Mouse (Mus musculus) cerebellum, adult 2 months (tissue): ENCODE data around the gene Asic1. TPM values are rescaled to one million over a fixed set of nuclear protein-coding genes. Genes with fewer than 3 reads are reported as not detected.

ENCODE experiments used
- DNase-seq, 2 experiments: peaks; one replicate each; pipeline ENCODE4 v3.0.0; 2021
- H3K27ac ChIP-seq: fragments of 200-500 bp; 2 replicates; pipeline ENCODE4 v1.5.1; 2012; ENCODE audit warnings: low read length, control low read depth, inconsistent platforms; ENCODE audit not compliant: insufficient read depth
- H3K27me3 ChIP-seq: fragments of 200-500 bp; 2 replicates; pipeline ENCODE4 v1.6.1; 2012; ENCODE audit warnings: inconsistent platforms, mild to moderate bottlenecking, low read length, moderate library complexity; ENCODE audit not compliant: control insufficient read depth, insufficient read depth
- H3K4me1 ChIP-seq: fragments of 200-500 bp; 2 replicates; pipeline ENCODE4 v1.6.1; 2011; ENCODE audit warnings: low read length; ENCODE audit not compliant: control insufficient read depth, insufficient read depth
- H3K4me3 ChIP-seq: fragments of 200-500 bp; replicated peaks from 2 replicates; pipeline ENCODE3; 2011; ENCODE audit warnings: mild to moderate bottlenecking, low read depth, low read length, control low read depth; ENCODE audit not compliant: insufficient read depth
- CTCF ChIP-seq: fragments of 200-500 bp; IDR thresholded peaks from 2 replicates; pipeline ENCODE4 v1.5.1; 2011; ENCODE audit warnings: low read depth, mild to moderate bottlenecking, control low read depth, low read length, moderate library complexity, borderline replicate concordance; ENCODE audit not compliant: insufficient read depth
- POLR2A ChIP-seq: fragments of 200-500 bp; IDR thresholded peaks from 2 replicates; pipeline ENCODE4 v1.6.1; 2011; ENCODE audit warnings: low read length, control low read depth, borderline replicate concordance; ENCODE audit not compliant: insufficient read depth
- WGBS: fragments of 180-500 bp; shearing (Covaris S2); methylation state at CpG from one replicate; pipeline ENCODE4 v1.1.7; 2018; 5-methylcytosine and 5-hydroxymethylcytosine counted together
- polyA plus RNA-seq: library from polyadenylated mRNA; depleted of rRNA; stranded (reverse); fragments of >200 nt; gene quantifications from 2 replicates; pipeline ENCODE4 v1.2.3, GENCODE M21; 2012

The Asic1 gene
- polyA plus RNA-seq, 1 experiment: 102 TPM

DNA sequence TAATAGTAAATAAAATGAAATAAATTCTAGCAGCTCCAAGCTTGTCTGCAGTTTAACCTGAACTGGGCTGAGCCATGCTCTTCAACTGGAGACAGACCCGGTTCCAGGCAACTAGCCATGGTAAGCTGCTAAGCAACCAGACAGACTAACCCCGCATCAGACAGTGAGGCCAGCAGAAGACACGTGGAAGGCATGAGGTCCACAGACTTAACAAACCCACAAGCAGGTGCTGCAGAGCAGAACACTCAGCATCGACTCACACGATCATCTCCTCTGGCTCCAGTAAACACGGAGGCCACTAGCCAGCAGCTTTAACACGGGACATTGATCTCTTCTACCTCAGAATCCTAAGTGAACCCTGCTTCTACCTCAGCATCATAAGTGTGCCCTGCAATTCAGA lies 25.4 kb upstream of the Asic1 start:
- H3K4me3 ChIP-seq: no peak overlapping the region
- WGBS: 15% methylated on average over 7 of the region's 7 CpGs
- TF ChIP-seq POLR2A (no peak), CTCF (no peak)
- DNase-seq: peak; percentile 44 to 52
- H3K4me1 ChIP-seq: peaks cover 4% of the 10 kb centered on the region
- no peak overlapping the region for H3K27ac ChIP-seq
- no peaks in the 10 kb centered on the region for H3K27me3 ChIP-seq

DNA sequence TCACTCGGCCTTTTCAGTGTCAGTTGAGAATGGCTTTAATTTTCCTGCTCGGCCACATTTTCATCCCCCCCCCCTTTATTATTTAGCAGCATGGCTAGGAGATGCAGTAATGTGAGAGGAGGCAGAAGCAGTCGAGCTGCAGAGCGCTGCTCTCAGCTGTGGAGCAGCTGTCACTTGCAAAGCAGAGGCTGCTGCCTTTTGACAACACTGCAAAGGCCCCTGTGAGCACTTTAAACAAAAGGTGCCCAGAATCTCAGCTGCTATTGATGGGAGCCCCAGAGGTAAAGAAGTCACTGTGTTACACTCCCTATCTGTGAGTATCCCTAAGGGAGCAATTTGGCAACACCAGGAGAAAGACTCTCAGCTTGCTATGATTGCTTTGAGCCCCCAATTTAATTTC lies 21.8 kb upstream of the Asic1 start:
- no peak overlapping the region for H3K4me3 ChIP-seq
- H3K27me3 ChIP-seq: no peaks in the 10 kb centered on the region
- H3K4me1 ChIP-seq: peaks cover 4% of the 10 kb centered on the region
- no peak for TF ChIP-seq POLR2A
- no peak for TF ChIP-seq CTCF
- no peak overlapping the region for H3K27ac ChIP-seq
- DNase-seq: no peak
- WGBS: 42% methylated on average over 4 of the region's 4 CpGs

DNA sequence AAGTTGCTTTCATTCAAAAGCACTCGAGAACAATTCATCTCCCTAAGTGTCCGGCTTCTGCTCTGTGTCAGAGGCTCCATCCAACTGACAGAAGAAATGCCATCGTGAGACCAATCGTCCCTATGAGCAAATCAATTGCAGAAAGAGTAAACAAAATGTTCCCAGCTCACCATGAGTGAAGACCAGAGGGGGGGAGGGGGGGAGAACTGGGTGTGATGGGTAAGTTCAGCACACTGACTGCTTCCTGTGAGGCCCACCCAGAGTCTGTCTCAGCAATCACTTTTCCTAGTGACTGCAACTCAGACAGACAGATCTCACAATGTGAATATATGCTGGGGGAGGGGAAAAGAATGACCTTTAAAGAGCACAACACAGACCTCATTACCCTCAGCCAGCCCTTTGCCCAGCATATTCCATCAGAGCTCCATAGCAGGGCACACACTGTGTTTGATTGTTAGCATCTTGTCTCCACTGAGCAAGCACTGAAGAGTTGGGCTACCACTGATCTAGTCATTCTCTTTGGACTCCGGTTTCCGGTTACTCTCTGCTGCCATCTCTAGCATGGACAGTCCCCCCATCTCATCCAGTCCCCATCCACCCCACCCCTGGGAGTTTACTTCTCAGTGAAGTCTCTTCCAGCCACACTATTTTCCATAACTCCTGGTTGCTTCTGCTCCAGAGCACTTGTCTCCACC lies 21.0 kb upstream of the Asic1 start:
- no peak for DNase-seq
- no peak overlapping the region for H3K27ac ChIP-seq
- H3K4me1 ChIP-seq: peaks cover 7% of the 10 kb centered on the region
- WGBS: 37% methylated on average over 6 of the region's 6 CpGs
- no peaks in the 10 kb centered on the region for H3K27me3 ChIP-seq
- no peak overlapping the region for H3K4me3 ChIP-seq
- no peak for TF ChIP-seq POLR2A

- Histone ChIP-seq H3K4me1 (peaks cover 3% of the 10 kb centered on the region; the same call in 1 of the 2 replicates), H3K27me3 (no peaks in the 10 kb centered on the region), H3K4me3 (no peak overlapping the region), H3K27ac (no peak overlapping the region)
- 53% methylated on average over 2 of the region's 2 CpGs for WGBS
- no peak for TF ChIP-seq POLR2A
- TF ChIP-seq CTCF: no peak
- no peak for DNase-seq
Measured at GRCm38 (mm10) chr15:99650304-99650703, 19.9 kb upstream of the Asic1 start.

DNA sequence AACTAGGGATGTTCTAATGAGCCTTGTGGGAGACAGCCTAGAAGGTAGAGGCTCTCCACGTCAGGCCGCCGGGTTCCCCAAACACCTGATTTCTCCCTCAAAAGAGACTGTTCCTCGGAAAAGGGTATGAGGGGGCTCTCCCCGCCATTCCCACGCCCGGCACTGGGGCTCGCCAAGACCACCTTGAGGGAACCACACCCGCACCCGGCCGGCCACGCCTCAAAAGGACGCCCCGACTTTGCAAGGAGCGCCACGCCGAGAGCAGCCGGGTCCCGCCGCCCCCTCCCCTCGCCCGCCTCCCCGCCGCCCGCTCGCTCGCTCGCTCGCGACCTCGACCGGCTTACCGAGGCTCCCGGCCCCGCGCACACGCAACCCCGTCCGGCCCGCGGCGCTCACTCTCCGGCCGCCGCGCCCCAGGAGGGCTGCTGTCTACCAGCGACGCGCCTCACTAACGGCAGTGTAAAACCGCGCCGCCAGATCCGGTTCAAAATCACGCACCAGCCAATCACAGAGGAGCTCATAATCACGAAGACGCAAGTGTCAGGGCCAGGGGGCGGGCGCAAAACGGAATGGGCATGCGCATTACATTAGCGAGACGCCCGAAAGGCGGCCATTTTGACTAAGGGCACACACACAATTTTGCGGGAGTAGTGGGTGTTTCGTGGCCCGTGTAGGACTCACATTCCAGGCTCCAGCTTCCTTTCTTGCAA lies 18.9 kb upstream of the Asic1 start, which contains the start of gene Racgap1:
Gene Racgap1 (minus strand): TSS at position 494 of the 710 bp plus-strand sequence.
- under 1% methylated on average over 68 of the region's 68 CpGs for WGBS
- Histone ChIP-seq H3K27ac (no peak within 1 kb of the TSS), H3K4me1 (0 out of 2 replicates have a peak, but pooled peaks cover 3% of the 10 kb centered on the region)

GRCm38 (mm10) chr15:99651984-99652872 lies 17.9 kb upstream of the Asic1 start:
- Histone ChIP-seq H3K4me1 (0 out of 2 replicates have a peak, but pooled peaks cover 3% of the 10 kb centered on the region), H3K27ac (no peak overlapping the region), H3K27me3 (no peaks in the 10 kb centered on the region), H3K4me3 (peak overlapping the region; percentile 65)
- 78% methylated on average over 10 of the region's 10 CpGs for WGBS
- no peak for TF ChIP-seq CTCF
- no peak for TF ChIP-seq POLR2A
- no peak for DNase-seq

More for the DNA sequence above, 18.9 kb upstream of the Asic1 start, which contains the start of gene Racgap1:
- peak; percentile 96 to 97 for DNase-seq
- Histone ChIP-seq H3K27me3 (no peaks in the 10 kb centered on the region), H3K4me3 (peak within 1 kb of the TSS; percentile 65)
- TF ChIP-seq CTCF (no peak), POLR2A (no peak)

DNA sequence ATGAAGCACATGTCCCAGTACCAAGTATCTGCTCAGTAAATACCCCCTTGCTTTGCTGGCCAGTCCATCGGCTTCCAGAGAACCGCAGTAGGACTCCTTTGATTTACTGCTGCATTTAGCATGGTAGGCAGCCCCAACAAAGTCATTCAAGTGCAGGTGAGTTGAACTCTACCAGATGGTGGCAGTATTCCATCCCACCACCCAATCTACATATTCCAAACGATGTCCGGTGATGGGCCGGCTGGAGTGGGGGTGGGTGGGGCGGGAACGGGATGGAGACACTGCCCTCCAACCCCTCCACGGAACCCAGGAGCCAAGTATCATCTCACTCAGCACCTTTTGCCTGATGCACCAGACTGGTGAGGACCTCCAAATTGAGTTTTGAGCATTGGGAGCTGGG lies 16.9 kb upstream of the Asic1 start:
- H3K27me3 ChIP-seq: no peaks in the 10 kb centered on the region
- 23% methylated on average over 8 of the region's 8 CpGs for WGBS
- H3K4me1 ChIP-seq: 0 out of 2 replicates have a peak, but pooled peaks cover 3% of the 10 kb centered on the region
- H3K4me3 ChIP-seq: no peak overlapping the region
- no peak for DNase-seq
- TF ChIP-seq CTCF (peak; percentile 22; the same call in 1 of the 2 replicates), POLR2A (no peak)
- H3K27ac ChIP-seq: no peak overlapping the region
